21 mouse cellular contexts compared by ENCODE assay signal in the genomic region with DNA sequence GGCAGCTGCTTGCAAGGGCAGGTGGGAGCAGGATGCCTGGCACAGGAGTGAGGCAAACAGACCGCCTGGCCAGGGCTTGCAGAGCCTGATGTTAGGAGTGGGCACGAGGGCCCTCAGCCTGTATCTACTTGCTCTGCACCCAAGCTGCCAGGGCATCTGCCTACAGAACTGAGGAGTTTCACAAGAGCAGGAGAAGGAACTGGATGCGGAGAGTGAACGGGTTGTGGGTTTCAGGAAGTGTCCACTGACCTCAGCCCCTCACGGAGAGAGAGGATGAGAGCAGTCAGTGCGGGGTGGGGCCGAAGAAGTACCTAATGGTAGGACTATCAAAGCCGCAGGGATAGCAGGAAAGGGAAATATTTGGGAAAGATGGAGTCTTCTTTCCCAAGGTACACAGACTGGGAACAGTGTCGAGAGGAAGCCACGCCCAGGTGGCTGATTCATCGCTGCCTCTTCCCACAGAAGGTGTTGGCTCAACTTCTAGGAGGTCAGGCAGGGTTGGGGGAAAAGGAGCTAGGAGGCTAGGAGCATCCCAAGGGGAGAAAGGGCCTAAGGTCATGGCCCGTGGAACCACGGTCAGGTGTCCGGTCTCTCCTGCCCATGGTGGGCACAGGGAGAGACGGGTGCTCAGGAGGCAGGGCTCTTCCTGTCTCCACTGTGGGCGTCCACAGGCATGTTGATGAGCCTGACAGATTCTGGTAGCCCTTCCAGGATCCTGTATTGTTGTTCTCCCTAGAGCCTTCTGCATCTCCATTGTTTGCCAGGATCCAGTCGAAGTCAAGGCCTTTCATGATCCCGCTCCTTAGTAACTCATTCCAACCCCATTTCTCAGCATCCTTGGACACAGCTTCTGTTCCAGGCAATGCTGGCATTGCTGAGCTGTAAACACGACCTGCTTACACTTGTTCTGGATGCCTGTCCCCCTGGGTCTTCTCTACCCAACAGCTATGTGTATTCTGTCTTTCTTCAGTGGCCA. TPM values are rescaled to one million over a fixed set of nuclear protein-coding genes. Genes with fewer than 3 reads are reported as not detected.
A peak's percentile ranks its signal among the peaks of the same experiment; 100 is the strongest.
DNase-seq lines count a peak whose midpoint lies in the region; ATAC-seq lines count a peak whose summit lies in the region.
"Had no signal": no experiment of that assay in that cellular context is flagged by ENCODE, and none has a peak within 500 bp of the region (broad histone marks: within the 10 kb centered on the region; RNA-seq: fewer than 3 reads in every experiment).

No protein-coding gene starts in this region.

- peak; percentile 53 to 58 for DNase-seq in adrenal gland, adult (ENCODE audit: inconsistent age in 2 of 2, low spot score in 1 of 2)
- no peak for DNase-seq in adrenal gland, postnatal 25 days
- DNase-seq in 3134 (ENCODE audit: extremely low read depth, insufficient read length, low spot score) (peak; percentile 77), ZHBTc4 (ENCODE audit: low read depth, low spot score) (peak; percentile 62), adipocyte (ENCODE audit: low spot score) (no peak)
- no peak for DNase-seq in heart, adult 9 months (ENCODE audit: low spot score in 2 of 2)
- DNase-seq: adrenal gland, adult 8-10 months; cerebellum, adult 2 months; gastrocnemius, postnatal 10 days; heart, adult 11 months; heart, postnatal 36 days; kidney, adult 8-10 months; kidney, postnatal 10 days; right cerebral cortex, postnatal 25 days; thymus, adult 18-20 months; thymus, postnatal 25 days had no signal

- ATAC-seq in megakaryocyte, adult 5-6 weeks (ENCODE audit: poor library complexity, severe bottlenecking): peak; percentile 86
- ATAC-seq in erythroblast, adult 5-6 weeks (replicated peaks; ENCODE audit: low FRiP score, poor library complexity, severe bottlenecking): no peak
- ATAC-seq: CD4-positive, CD25-positive, alpha-beta regulatory T cell, adult 4 months; forebrain, embryonic 14.5 days; intestine, embryonic 16.5 days had no signal

RNA-seq across cellular contexts. Expression of a gene that starts 27.0 kb away (rescaled TPM):
- total RNA-seq in adrenal gland, postnatal 25 days (2021): 93.1 and 109 TPM in 2 replicates
- total RNA-seq in megakaryocyte, adult 5-6 weeks (2015): 15.6 and 17.2 TPM in 2 replicates
- 5.7 and 6.2 TPM in 2 replicates for total RNA-seq in megakaryocyte, adult 5-6 weeks (2017)
- 3.5 and 7.7 TPM in 2 replicates for total RNA-seq in erythroblast, adult 5-6 weeks (2015; ENCODE audit: low replicate concordance)
- total RNA-seq in erythroblast, adult 5-6 weeks (2017; ENCODE audit: low replicate concordance): 1.1 and 3.8 TPM in 2 replicates

RNA-seq across cellular contexts. Expression of a gene that starts 39.1 kb away (rescaled TPM):
- 6.0 and 8.0 TPM in 2 replicates for total RNA-seq in adrenal gland, postnatal 25 days (2021)
- 2.1 and 4.1 TPM in 2 replicates for total RNA-seq in megakaryocyte, adult 5-6 weeks (2015)
- total RNA-seq in megakaryocyte, adult 5-6 weeks (2017): 0.59 and 1.4 TPM in 2 replicates
- total RNA-seq in erythroblast, adult 5-6 weeks (2015; ENCODE audit: low replicate concordance): 0.19 and 0.21 TPM in 2 replicates
- 0.26 TPM in 1 of 2 replicates, not detected in the other for total RNA-seq in erythroblast, adult 5-6 weeks (2017; ENCODE audit: low replicate concordance)

Comparison
In these comparisons a context has a peak if more than half of its experiments do, and no peak if none do; other contexts are left out.
1. DNase-seq: peak in adrenal gland, adult (2 of 2), 3134 (single experiment) and ZHBTc4 (single experiment); none in adrenal gland, postnatal 25 days (single experiment), heart, adult 9 months (0 of 2) and adipocyte (single experiment).